Mouse (Mus musculus) megakaryocyte, embryonic 14.5 days (primary cell): Measurements from ENCODE around the gene Mus81. TPM values are rescaled to one million over a fixed set of nuclear protein-coding genes. Genes with fewer than 3 reads are reported as not detected.

Experiments
- H3K27me3 ChIP-seq: replicated peaks from 2 replicates; pipeline ENCODE3; 2012; ENCODE audit warnings: inconsistent platforms
- H3K36me3 ChIP-seq: replicated peaks from 2 replicates; pipeline ENCODE3; 2012; ENCODE audit warnings: low read length, inconsistent platforms, mixed read lengths
- H3K4me1 ChIP-seq: 2 replicates; pipeline ENCODE4 v1.6.1; 2012; ENCODE audit warnings: inconsistent platforms
- H3K4me3 ChIP-seq: replicated peaks from 2 replicates; pipeline ENCODE3; 2012; ENCODE audit warnings: moderate library complexity, mild to moderate bottlenecking, inconsistent platforms
- H3K9me3 ChIP-seq: 2 replicates; pipeline ENCODE4 v1.6.1; 2012; ENCODE audit warnings: inconsistent platforms
- FLI1 ChIP-seq: IDR thresholded peaks from 2 replicates; pipeline ENCODE4 v1.6.1; 2012; ENCODE audit warnings: low read length, inconsistent platforms, mixed read lengths
- GATA1 ChIP-seq: IDR thresholded peaks from 3 replicates; pipeline ENCODE4 v1.6.1; 2012; ENCODE audit warnings: mixed read lengths, low read length, inconsistent platforms, borderline replicate concordance
- polyA plus RNA-seq: library from polyadenylated mRNA; stranded (reverse); fragments of >175 nt; gene quantifications from 2 replicates; pipeline ENCODE4 v1.2.3, GENCODE M21; 2012; ENCODE audit warnings: low replicate concordance; ENCODE audit not compliant: insufficient read depth

The Mus81 gene
- polyA plus RNA-seq = 40.1 and 41.1 TPM in 2 replicates

GRCm38 (mm10) chr19:5487768-5488550, at the start of gene Mus81:
Gene Mus81, minus strand, starts transcription at chr19:5488402.
- no peaks in the 10 kb centered on the region for H3K27me3 ChIP-seq
- no peak for TF ChIP-seq FLI1
- TF ChIP-seq GATA1 = no peak
- H3K36me3 ChIP-seq = peaks cover 53% of the 10 kb centered on the region
- peak within 1 kb of the TSS; percentile 93 for H3K4me3 ChIP-seq
- H3K4me1 ChIP-seq = peaks cover 58% of the 10 kb centered on the region
- no peaks in the 10 kb centered on the region for H3K9me3 ChIP-seq

GRCm38 (mm10) chr19:5532520-5532919, 44.3 kb upstream of the Mus81 start:
- H3K9me3 ChIP-seq = peaks cover 2% of the 10 kb centered on the region; the same call in 1 of the 2 replicates
- peaks cover 27% of the 10 kb centered on the region for H3K27me3 ChIP-seq
- peaks cover 3% of the 10 kb centered on the region for H3K36me3 ChIP-seq
- H3K4me1 ChIP-seq = peaks cover 22% of the 10 kb centered on the region
- no peak for TF ChIP-seq GATA1
- no peak for TF ChIP-seq FLI1
- H3K4me3 ChIP-seq = no peak overlapping the region

GRCm38 (mm10) chr19:5530138-5530524, 41.9 kb upstream of the Mus81 start:
- H3K4me3 ChIP-seq = no peak overlapping the region
- TF ChIP-seq GATA1 (no peak), FLI1 (no peak)
- H3K36me3 ChIP-seq = peaks cover 2% of the 10 kb centered on the region
- peaks cover 29% of the 10 kb centered on the region for H3K27me3 ChIP-seq
- no peaks in the 10 kb centered on the region for H3K9me3 ChIP-seq
- peaks cover 21% of the 10 kb centered on the region for H3K4me1 ChIP-seq

- TF ChIP-seq GATA1 = no peak
- TF ChIP-seq FLI1 = no peak
- H3K36me3 ChIP-seq = no peaks in the 10 kb centered on the region
- peaks cover 17% of the 10 kb centered on the region for H3K4me1 ChIP-seq
- peak overlapping the region; percentile 88 for H3K4me3 ChIP-seq
- H3K9me3 ChIP-seq = no peaks in the 10 kb centered on the region
- H3K27me3 ChIP-seq = peaks cover 28% of the 10 kb centered on the region
Measured at GRCm38 (mm10) chr19:5529325-5530137, 41.3 kb upstream of the Mus81 start.

- no peak for TF ChIP-seq GATA1
- no peak for TF ChIP-seq FLI1
- peaks cover 18% of the 10 kb centered on the region for H3K27me3 ChIP-seq
Measured at GRCm38 (mm10) chr19:5525204-5525603, 37.0 kb upstream of the Mus81 start.

GRCm38 (mm10) chr19:5518721-5519120, 30.5 kb upstream of the Mus81 start:
- TF ChIP-seq FLI1 (no peak), GATA1 (no peak)
- peaks cover 11% of the 10 kb centered on the region for H3K27me3 ChIP-seq
- peaks cover 26% of the 10 kb centered on the region for H3K4me1 ChIP-seq
- peaks cover 5% of the 10 kb centered on the region for H3K36me3 ChIP-seq
- no peak overlapping the region for H3K4me3 ChIP-seq
- no peaks in the 10 kb centered on the region for H3K9me3 ChIP-seq

More at GRCm38 (mm10) chr19:5525204-5525603, 37.0 kb upstream of the Mus81 start:
- Histone ChIP-seq H3K4me3 (no peak overlapping the region), H3K9me3 (no peaks in the 10 kb centered on the region), H3K36me3 (no peaks in the 10 kb centered on the region), H3K4me1 (peaks cover 17% of the 10 kb centered on the region)

GRCm38 (mm10) chr19:5516906-5517505, 28.8 kb upstream of the Mus81 start:
- Histone ChIP-seq H3K27me3 (peaks cover 5% of the 10 kb centered on the region), H3K36me3 (peaks cover 5% of the 10 kb centered on the region), H3K4me1 (peaks cover 37% of the 10 kb centered on the region), H3K4me3 (no peak overlapping the region), H3K9me3 (no peaks in the 10 kb centered on the region)
- no peak for TF ChIP-seq FLI1
- no peak for TF ChIP-seq GATA1

- TF ChIP-seq FLI1 = no peak
- no peak for TF ChIP-seq GATA1
- Histone ChIP-seq H3K4me3 (no peak overlapping the region), H3K27me3 (peaks cover under 1% of the 10 kb centered on the region), H3K36me3 (peaks cover 5% of the 10 kb centered on the region), H3K9me3 (no peaks in the 10 kb centered on the region), H3K4me1 (peaks cover 46% of the 10 kb centered on the region)
Measured at GRCm38 (mm10) chr19:5515840-5516777, 27.9 kb upstream of the Mus81 start.

- H3K36me3 ChIP-seq = peaks cover 4% of the 10 kb centered on the region
- peaks cover 59% of the 10 kb centered on the region for H3K4me1 ChIP-seq
- TF ChIP-seq FLI1 (no peak), GATA1 (no peak)
- H3K27me3 ChIP-seq = no peaks in the 10 kb centered on the region
- H3K9me3 ChIP-seq = no peaks in the 10 kb centered on the region
- peak overlapping the region; percentile 74 for H3K4me3 ChIP-seq
Measured at GRCm38 (mm10) chr19:5513005-5513349, 24.8 kb upstream of the Mus81 start.
